In the genomic region with DNA sequence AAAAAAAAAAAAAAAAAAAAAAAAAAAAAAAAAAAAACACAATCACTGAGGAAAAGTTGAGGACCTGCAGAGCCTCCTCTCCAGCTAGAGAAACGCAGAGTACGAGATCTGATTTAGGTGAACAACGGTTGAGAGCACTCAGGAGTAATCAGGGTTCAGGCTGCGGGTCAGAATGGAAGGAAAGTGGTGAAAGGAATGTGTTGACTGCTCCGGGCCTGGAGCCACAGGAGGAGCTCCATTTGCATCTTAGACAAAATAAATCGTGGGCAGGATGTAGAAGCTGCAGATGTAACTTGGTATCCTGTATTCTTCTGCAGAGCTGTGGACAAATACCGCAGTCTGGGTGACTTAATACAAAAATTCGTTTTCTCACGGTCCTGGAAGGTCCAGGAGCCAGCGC, we compare ENCODE assay signal across 21 mouse cellular contexts. TPM values are rescaled to one million over a fixed set of nuclear protein-coding genes. Genes with fewer than 3 reads are reported as not detected.
A peak's percentile ranks its signal among the peaks of the same experiment; 100 is the strongest.
DNase-seq lines count a peak whose midpoint lies in the region; ATAC-seq and TF ChIP-seq lines count a peak whose summit lies in the region.
"Had no signal": no experiment of that assay in that cellular context is flagged by ENCODE, and none has a peak within 500 bp of the region (broad histone marks: within the 10 kb centered on the region; RNA-seq: fewer than 3 reads in every experiment).

No protein-coding gene starts in this region.

- no peak for ATAC-seq in heart, postnatal 0 days (ENCODE audit: insufficient read depth, low read depth)
- no peak for ATAC-seq in lung, embryonic 14.5 days (ENCODE audit: insufficient read depth)
- ATAC-seq: activated CD4-positive, CD25-positive, alpha-beta regulatory T cell, adult 4 months; forebrain, embryonic 13.5 days; forebrain, embryonic 15.5 days; forebrain, postnatal 0 days had no signal

- no peaks in the 10 kb centered on the region for H3K36me3 ChIP-seq in heart, postnatal 0 days (replicated peaks; ENCODE audit: control insufficient read depth, insufficient read depth, low read length)
- H3K36me3 ChIP-seq in lung, embryonic 14.5 days (ENCODE audit: insufficient read depth) = no peaks in the 10 kb centered on the region
- H3K36me3 ChIP-seq: embryonic facial prominence, embryonic 13.5 days; forebrain, embryonic 15.5 days had no signal

- no peak overlapping the region for H3K4me3 ChIP-seq in heart, postnatal 0 days (ENCODE audit: low read depth, low read length)
- no peak overlapping the region for H3K4me3 ChIP-seq in lung, embryonic 14.5 days (ENCODE audit: low read depth, low read length)

- H3K27ac ChIP-seq in heart, postnatal 0 days (ENCODE audit: low read depth) = no peak overlapping the region
- no peak overlapping the region for H3K27ac ChIP-seq in lung, embryonic 14.5 days (ENCODE audit: low read depth)
- H3K27ac ChIP-seq: embryonic facial prominence, embryonic 13.5 days; forebrain, embryonic 13.5 days; forebrain, embryonic 15.5 days had no signal

- H3K27me3 ChIP-seq in heart, postnatal 0 days (ENCODE audit: control insufficient read depth, insufficient read depth, low read length) = peaks cover 13% of the 10 kb centered on the region
- peaks cover 19% of the 10 kb centered on the region for H3K27me3 ChIP-seq in lung, embryonic 14.5 days (ENCODE audit: insufficient read depth, low read length)

- intact Hi-C loops in heart, postnatal 10 days (cut with DNase I) = no loop called here

- WGBS in heart, postnatal 0 days = 24% methylated on average over 10 of the region's 10 CpGs
- 32% methylated on average over 10 of the region's 10 CpGs for WGBS in lung, embryonic 14.5 days

- H3K4me2 ChIP-seq in heart, postnatal 0 days (ENCODE audit: low read depth, low read length) = no peak overlapping the region
- no peak overlapping the region for H3K4me2 ChIP-seq in lung, embryonic 14.5 days

- no peak overlapping the region for H3K9ac ChIP-seq in heart, postnatal 0 days (replicated peaks; ENCODE audit: low read depth, low read length)
- H3K9ac ChIP-seq in lung, embryonic 14.5 days = no peak overlapping the region
- H3K9ac ChIP-seq: forebrain, postnatal 0 days had no signal

- no peaks in the 10 kb centered on the region for H3K9me3 ChIP-seq in heart, postnatal 0 days (replicated peaks; ENCODE audit: control insufficient read depth, low read length)
- H3K9me3 ChIP-seq in lung, embryonic 14.5 days (ENCODE audit: low read depth, low read length) = no peaks in the 10 kb centered on the region
- H3K9me3 ChIP-seq: forebrain, embryonic 13.5 days; forebrain, embryonic 15.5 days had no signal

- no peak for TF ChIP-seq EP300 in heart, postnatal 0 days (IDR thresholded peaks at IDR 0.05; ENCODE audit: low read depth)

- no peak for TF ChIP-seq CTCF in heart, postnatal 0 days (IDR thresholded peaks at IDR 0.05; ENCODE audit: low read depth)
- TF ChIP-seq CTCF in lung, embryonic 14.5 days (IDR thresholded peaks at IDR 0.05; ENCODE audit: low read depth) = no peak

- peak; percentile 17 for DNase-seq in heart, postnatal 0 days (ENCODE audit: low spot score)
- no peak for DNase-seq in heart, postnatal 10 days
- DNase-seq in lung, embryonic 14.5 days = peak; percentile 18
- DNase-seq in lung, adult 18-20 months = no peak
- DNase-seq in R1 (ENCODE audit: low read depth, low spot score) = peak; percentile 73
- no peak for DNase-seq in right cerebral cortex, postnatal 10 days (ENCODE audit: low spot score in 2 of 2)
- DNase-seq: adrenal gland, adult 8-10 months; adrenal gland, postnatal 36 days; cerebellum, adult 11-12 months; cerebellum, adult 2 months; cerebellum, adult 9-10 months; cerebellum, postnatal 10 days; cerebellum, postnatal 25 days; forebrain, postnatal 0 days had no signal

- H3K4me1 ChIP-seq in heart, postnatal 0 days (ENCODE audit: control insufficient read depth, insufficient read depth) = peaks cover 8% of the 10 kb centered on the region; the same call in 1 of the 2 replicates
- H3K4me1 ChIP-seq in lung, embryonic 14.5 days (ENCODE audit: insufficient read depth) = no peaks in the 10 kb centered on the region

RNA-seq across cellular contexts. Expression of gene Mmp25, which starts 0.8 kb away (rescaled TPM):
- total RNA-seq in heart, postnatal 0 days (2014; rRNA removed; ENCODE audit: low replicate concordance) = 0.19 and 0.88 TPM in 2 replicates
- 0.15 and 0.25 TPM in 2 replicates for polyA plus RNA-seq in heart, postnatal 0 days (2015; fragmentation: Nextera tagmentation; extraction: Ambion mirVana)
- under 1 TPM; 0.55 to 0.69 TPM for total RNA-seq in heart, postnatal 10 days (2021)
- 0.31 and 0.86 TPM in 2 replicates for polyA plus RNA-seq in lung, embryonic 14.5 days (2014; fragmentation: Nextera tagmentation; extraction: Ambion mirVana)
- total RNA-seq: MEL had no signal

RNA-seq across cellular contexts. Expression of gene Bicdl2, which starts 14.4 kb away (rescaled TPM):
- not detected in 2 replicates for total RNA-seq in heart, postnatal 0 days (2014; rRNA removed; ENCODE audit: low replicate concordance)
- polyA plus RNA-seq in heart, postnatal 0 days (2015; fragmentation: Nextera tagmentation; extraction: Ambion mirVana) = 0.05 and 0.10 TPM in 2 replicates
- not detected for total RNA-seq in heart, postnatal 10 days (2021)
- polyA plus RNA-seq in lung, embryonic 14.5 days (2014; fragmentation: Nextera tagmentation; extraction: Ambion mirVana) = 1.3 and 1.9 TPM in 2 replicates
- total RNA-seq: adrenal gland, adult 18-20 months; adrenal gland, adult 8-10 months; adrenal gland, postnatal 14 days; adrenal gland, postnatal 36 days had no signal
- polyA plus RNA-seq: cerebellum, adult 2 months; forebrain, embryonic 15.5 days had no signal

RNA-seq across cellular contexts. Expression of gene Hcfc1r1, which starts 27.5 kb away (rescaled TPM):
- 214 and 322 TPM in 2 replicates for total RNA-seq in heart, postnatal 0 days (2014; rRNA removed; ENCODE audit: low replicate concordance)
- polyA plus RNA-seq in heart, postnatal 0 days (2015; fragmentation: Nextera tagmentation; extraction: Ambion mirVana) = 328 and 348 TPM in 2 replicates
- total RNA-seq in heart, postnatal 10 days (2021) = 100 to 1,000 TPM; 218 to 220 TPM
- polyA plus RNA-seq in lung, embryonic 14.5 days (2014; fragmentation: Nextera tagmentation; extraction: Ambion mirVana) = 63.8 and 71.1 TPM in 2 replicates

RNA-seq across cellular contexts. Expression of gene Thoc6, which starts 27.8 kb away (rescaled TPM):
- total RNA-seq in heart, postnatal 0 days (2014; rRNA removed; ENCODE audit: low replicate concordance) = 22.4 and 35.2 TPM in 2 replicates
- polyA plus RNA-seq in heart, postnatal 0 days (2015; fragmentation: Nextera tagmentation; extraction: Ambion mirVana) = 22.1 and 23.2 TPM in 2 replicates
- total RNA-seq in heart, postnatal 10 days (2021) = 10 to 100 TPM; 21.0 to 21.1 TPM
- polyA plus RNA-seq in lung, embryonic 14.5 days (2014; fragmentation: Nextera tagmentation; extraction: Ambion mirVana) = 47.4 and 49.6 TPM in 2 replicates

RNA-seq across cellular contexts. Expression of gene Tnfrsf12a, which starts 31.4 kb away (rescaled TPM):
- total RNA-seq in heart, postnatal 0 days (2014; rRNA removed; ENCODE audit: low replicate concordance) = 275 and 286 TPM in 2 replicates
- polyA plus RNA-seq in heart, postnatal 0 days (2015; fragmentation: Nextera tagmentation; extraction: Ambion mirVana) = 121 and 160 TPM in 2 replicates
- 100 to 1,000 TPM; 138 to 142 TPM for total RNA-seq in heart, postnatal 10 days (2021)
- polyA plus RNA-seq in lung, embryonic 14.5 days (2014; fragmentation: Nextera tagmentation; extraction: Ambion mirVana) = 21.6 and 24.0 TPM in 2 replicates

Comparison
In these comparisons a context has a peak if more than half of its experiments do, and no peak if none do; other contexts are left out.
1. DNase-seq: peak in heart, postnatal 0 days (single experiment), lung, embryonic 14.5 days (single experiment) and R1 (single experiment); none in heart, postnatal 10 days (0 of 2), lung, adult 18-20 months (0 of 2) and right cerebral cortex, postnatal 10 days (0 of 2).